Mouse (Mus musculus) megakaryocyte, embryonic 14.5 days (primary cell): ENCODE data around the gene Hcn3.

Source experiments
- FLI1 ChIP-seq: IDR thresholded peaks from 2 replicates; pipeline ENCODE4 v1.6.1; 2012; ENCODE audit warnings: low read length, inconsistent platforms, mixed read lengths
- GATA1 ChIP-seq: IDR thresholded peaks from 3 replicates; pipeline ENCODE4 v1.6.1; 2012; ENCODE audit warnings: mixed read lengths, low read length, inconsistent platforms, borderline replicate concordance

DNA sequence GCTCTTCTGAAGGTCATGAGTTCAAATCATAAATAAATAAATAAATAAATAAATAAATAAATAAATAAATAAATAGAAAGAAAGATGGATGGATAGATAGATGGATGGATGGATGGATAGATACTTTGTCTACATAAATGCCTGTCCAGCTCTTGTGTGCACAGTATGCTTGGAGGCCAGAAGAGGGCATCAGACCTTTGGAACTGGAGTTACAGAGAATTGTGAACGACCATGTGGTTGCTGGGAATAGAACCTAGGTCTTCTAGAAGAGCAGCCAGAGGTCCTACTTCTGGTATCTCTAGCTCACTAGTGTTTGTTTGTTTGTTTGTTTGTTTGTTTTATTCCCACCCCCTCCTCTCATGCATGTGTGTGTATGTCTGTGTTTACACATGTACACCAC is 33.4 kb upstream of the Hcn3 start:
- TF ChIP-seq GATA1 (no peak), FLI1 (no peak)
